Mouse (Mus musculus): ENCODE measurements around the gene Ptpn11. TPM values are rescaled to one million over a fixed set of nuclear protein-coding genes. Genes with fewer than 3 reads are reported as not detected.
"Not testable (repeated sequence)": the region's sequence is repeated elsewhere in the genome, so short reads cannot be mapped to it uniquely, and the experiment has no call there.

Ptpn11 gene
- total RNA-seq (2021) = 92.7 and 98.6 TPM in 2 replicates
- long read RNA-seq, full-length matches to known transcripts = 5 of 27 reads
- long read RNA-seq, partial matches to known transcripts = 13 of 27 reads
- long read RNA-seq, other reads (novel, unspliced or antisense) = 9 of 27 reads

- DNase-seq = peak; percentile 92
Observed at GRCm38 (mm10) chr5:121190836-121191583, at the start of gene Ptpn11. TSS of gene Ptpn11 (minus strand) at chr5:121191397.

- DNase-seq = no peak
Observed at GRCm38 (mm10) chr5:121239846-121240245, 48.6 kb upstream of the Ptpn11 start.

- no peak for DNase-seq
Observed at GRCm38 (mm10) chr5:121238208-121238607, 47.0 kb upstream of the Ptpn11 start.

- no peak for DNase-seq
Observed at GRCm38 (mm10) chr5:121236171-121236570, 45.0 kb upstream of the Ptpn11 start.

GRCm38 (mm10) chr5:121233726-121234125 lies 42.5 kb upstream of the Ptpn11 start:
- no peak for DNase-seq

- DNase-seq = no peak
Observed at GRCm38 (mm10) chr5:121232789-121233188, 41.6 kb upstream of the Ptpn11 start.

GRCm38 (mm10) chr5:121230811-121231210 lies 39.6 kb upstream of the Ptpn11 start:
- DNase-seq = no peak

GRCm38 (mm10) chr5:121229182-121229581 lies 38.0 kb upstream of the Ptpn11 start:
- no peak for DNase-seq

GRCm38 (mm10) chr5:121227330-121227729 lies 36.1 kb upstream of the Ptpn11 start:
- not testable (repeated sequence) for DNase-seq

- no peak for DNase-seq
Observed at GRCm38 (mm10) chr5:121226845-121227244, 35.6 kb upstream of the Ptpn11 start.

GRCm38 (mm10) chr5:121226406-121226805 lies 35.2 kb upstream of the Ptpn11 start:
- no peak for DNase-seq

- no peak for DNase-seq
Observed at GRCm38 (mm10) chr5:121225854-121226253, 34.7 kb upstream of the Ptpn11 start.

GRCm38 (mm10) chr5:121224856-121225255 lies 33.7 kb upstream of the Ptpn11 start:
- DNase-seq = no peak

- DNase-seq = not testable (repeated sequence)
Observed at GRCm38 (mm10) chr5:121224020-121224419, 32.8 kb upstream of the Ptpn11 start.

GRCm38 (mm10) chr5:121221328-121221850 lies 30.2 kb upstream of the Ptpn11 start:
- no peak for DNase-seq

- DNase-seq = no peak
Observed at GRCm38 (mm10) chr5:121220732-121221301, 29.6 kb upstream of the Ptpn11 start.

GRCm38 (mm10) chr5:121219980-121220731 lies 29.0 kb upstream of the Ptpn11 start, which contains the start of gene Hectd4:
TSS of gene Hectd4 (plus strand) at chr5:121220219.
- peak; percentile 99 for DNase-seq

- no peak for DNase-seq
Observed at GRCm38 (mm10) chr5:121219190-121219589, 28.0 kb upstream of the Ptpn11 start.

GRCm38 (mm10) chr5:121217313-121217634 lies 26.1 kb upstream of the Ptpn11 start:
- no peak for DNase-seq

GRCm38 (mm10) chr5:121216584-121217312 lies 25.6 kb upstream of the Ptpn11 start:
- not testable (repeated sequence) for DNase-seq

GRCm38 (mm10) chr5:121216126-121216446 lies 24.9 kb upstream of the Ptpn11 start:
- DNase-seq = peak; percentile 56
